Mouse (Mus musculus) adrenal gland, adult 18-20 months (tissue): ENCODE results near the gene Stk19. TPM values are rescaled to one million over a fixed set of nuclear protein-coding genes. Genes with fewer than 3 reads are reported as not detected.
A peak's percentile ranks its signal among the peaks of the same experiment; 100 is the strongest.

Experiments
- DNase-seq, 2 experiments: peaks; one replicate each; pipeline ENCODE4 v3.0.0; 2021 to 2022; ENCODE audit warnings: low spot score in 2 of 2
- long read RNA-seq, 2 experiments: library from polyadenylated mRNA; stranded (forward); transcript quantifications; one replicate each; pipeline ENCODE4 v2.0.0; 2021
- total RNA-seq, 2 experiments: library from RNA; stranded (reverse); gene quantifications; 1 replicate in 1 of 2; 2 replicates in 1 of 2; pipeline ENCODE4 v1.2.3; 2021

Stk19 gene
- 10 to 100 TPM; 54.2 to 62.5 TPM for total RNA-seq
- long read RNA-seq, experiment 1, transcript Stk19-201 (7 exons, 1,120 nt): major isoform, 7 of 22 reads
- long read RNA-seq, experiment 1, partial matches to known transcripts: 8 of 22 reads
- long read RNA-seq, experiment 1, other reads (novel, unspliced or antisense): 6 of 22 reads
- long read RNA-seq, experiment 2, transcript Stk19-201 (7 exons, 1,120 nt): major isoform, 36 of 63 reads
- long read RNA-seq, experiment 2, partial matches to known transcripts: 22 of 63 reads
- long read RNA-seq, experiment 2, other reads (novel, unspliced or antisense): 4 of 63 reads

DNA sequence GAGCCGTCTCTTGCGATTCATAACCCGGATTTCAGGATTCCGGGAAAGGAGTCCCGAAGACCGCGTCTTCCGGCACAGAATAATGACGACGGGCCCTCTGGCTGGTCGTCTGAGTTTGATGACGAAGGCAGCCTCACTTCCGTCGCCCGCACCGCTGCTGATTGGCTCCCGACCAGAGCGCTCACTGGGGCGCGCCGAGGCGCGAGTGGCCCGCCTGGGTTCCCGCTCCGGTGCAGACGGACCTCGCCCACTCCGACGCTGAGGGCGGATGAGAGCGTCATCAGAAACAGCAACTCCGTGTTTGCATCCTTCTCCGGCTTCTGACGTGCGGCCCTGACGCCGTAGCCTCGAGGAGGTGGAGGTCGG is at the start of gene Stk19, which contains the start of gene Dxo:
Gene Stk19, minus strand, starts transcription at position 90 of the 366 bp plus-strand sequence.
Gene Dxo, plus strand, starts transcription at position 164 of the 366 bp plus-strand sequence.
- peak; percentile 92 to 95 for DNase-seq

DNA sequence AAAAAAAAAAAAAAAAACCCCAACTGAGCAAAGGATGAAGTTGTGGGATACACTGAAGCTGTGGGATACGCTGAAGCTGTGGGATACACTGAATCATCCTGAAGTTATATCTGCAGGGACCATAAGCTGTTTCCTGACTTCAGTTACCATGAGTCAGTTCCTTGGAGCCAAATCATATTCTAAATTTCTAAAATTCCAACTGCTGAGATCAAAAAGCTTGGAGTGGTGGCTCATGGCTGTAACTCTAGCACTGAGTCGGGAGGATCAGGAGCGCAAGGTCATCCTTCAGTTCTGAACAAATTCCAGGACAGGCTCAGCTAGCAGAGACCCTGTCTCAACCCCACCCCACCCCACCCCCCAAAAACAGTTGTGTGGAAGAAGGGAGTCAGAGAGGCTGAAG is 48.9 kb upstream of the Stk19 start:
- DNase-seq: no peak

DNA sequence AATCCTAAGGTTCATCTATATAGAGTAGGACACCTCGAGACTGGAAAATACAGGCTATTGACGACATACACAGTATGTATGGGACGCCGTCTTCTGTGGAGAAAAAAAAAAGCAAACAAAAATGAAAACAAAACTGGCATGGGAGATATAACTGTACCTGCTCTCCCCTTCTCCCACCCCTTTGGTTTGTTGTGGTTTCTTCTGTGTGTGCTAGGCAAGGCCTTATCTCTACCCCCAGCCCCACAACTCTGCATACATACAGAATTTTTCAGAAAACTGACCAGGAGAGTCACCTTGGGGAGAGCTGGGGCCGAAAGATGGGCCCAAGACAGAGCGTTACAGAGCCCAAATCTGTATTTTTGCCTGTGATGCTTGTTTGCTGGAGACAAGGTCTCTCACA is 48.0 kb upstream of the Stk19 start:
- no peak for DNase-seq

DNA sequence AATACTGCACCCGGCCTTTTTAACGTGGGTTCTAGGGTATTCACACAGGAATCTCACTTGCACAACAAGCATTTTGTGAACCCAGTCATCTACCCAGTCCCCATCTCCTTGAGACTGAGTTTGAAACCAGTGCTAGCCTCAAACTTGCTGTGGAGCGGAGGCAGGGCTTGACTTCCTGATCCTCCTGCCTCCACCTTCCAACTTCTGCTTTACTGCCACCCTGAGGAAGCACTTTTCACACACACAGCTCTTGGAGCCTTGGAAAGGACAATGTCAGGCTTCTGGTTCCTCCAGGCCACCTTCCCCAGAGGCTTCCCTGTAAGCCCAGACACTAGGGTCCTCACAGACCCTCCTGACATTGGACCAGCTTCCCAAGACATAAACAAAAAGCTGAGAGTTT is 46.6 kb upstream of the Stk19 start:
- DNase-seq: no peak

DNA sequence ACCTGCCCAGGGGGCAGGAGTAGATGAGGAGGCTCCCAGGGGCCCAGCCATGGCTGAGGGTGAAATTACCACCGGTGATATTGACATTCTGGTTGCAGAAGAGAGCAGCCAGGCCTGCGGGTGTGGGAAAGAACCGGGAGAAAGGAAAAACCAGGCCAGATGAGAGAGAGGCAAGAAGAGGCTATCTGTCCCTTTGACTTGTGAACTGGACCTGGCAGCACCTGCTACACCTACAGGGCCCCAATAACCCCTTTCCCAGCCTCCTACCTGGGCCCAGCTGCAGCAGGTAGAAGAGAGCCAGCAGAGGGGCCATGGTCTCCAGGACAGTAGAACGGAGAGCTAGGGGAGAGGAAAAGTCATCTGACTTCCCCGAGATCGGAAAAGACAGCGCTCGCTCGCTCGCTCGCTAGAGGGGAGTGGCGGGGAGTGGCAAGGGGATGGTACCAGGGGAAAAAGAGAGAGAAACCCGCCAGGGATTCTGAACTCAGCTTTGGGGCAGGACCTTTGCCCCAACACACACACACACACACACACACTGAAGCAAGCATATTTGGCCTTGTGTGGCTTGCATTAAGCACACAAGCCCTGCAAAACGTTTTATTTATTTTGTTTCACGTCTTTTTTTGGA is 45.1 kb upstream of the Stk19 start, which contains the start of gene Gm20547:
Gene Gm20547, minus strand, starts transcription at position 360 of the 628 bp plus-strand sequence.
- no peak for DNase-seq

DNA sequence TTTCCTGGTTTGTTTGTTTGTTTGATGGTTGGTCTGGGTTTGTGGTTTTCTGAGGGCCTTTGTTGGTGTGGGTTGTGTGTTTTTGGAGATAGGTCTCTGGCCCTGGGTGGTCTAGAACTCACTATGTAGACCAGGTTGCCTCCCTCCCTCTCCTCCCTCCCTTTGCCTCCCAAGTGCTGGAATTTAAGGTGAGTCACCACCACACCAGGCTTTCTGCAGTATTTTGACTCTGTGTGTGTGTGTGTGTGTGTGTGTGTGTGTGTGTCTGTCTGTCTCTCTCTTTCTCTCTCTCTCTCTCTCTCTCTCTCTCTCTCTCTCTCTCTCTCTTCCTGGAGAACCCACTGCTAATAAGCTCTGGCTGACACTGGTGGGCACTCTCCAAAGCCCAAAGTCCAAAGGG is 44.4 kb upstream of the Stk19 start:
- DNase-seq: no peak

DNA sequence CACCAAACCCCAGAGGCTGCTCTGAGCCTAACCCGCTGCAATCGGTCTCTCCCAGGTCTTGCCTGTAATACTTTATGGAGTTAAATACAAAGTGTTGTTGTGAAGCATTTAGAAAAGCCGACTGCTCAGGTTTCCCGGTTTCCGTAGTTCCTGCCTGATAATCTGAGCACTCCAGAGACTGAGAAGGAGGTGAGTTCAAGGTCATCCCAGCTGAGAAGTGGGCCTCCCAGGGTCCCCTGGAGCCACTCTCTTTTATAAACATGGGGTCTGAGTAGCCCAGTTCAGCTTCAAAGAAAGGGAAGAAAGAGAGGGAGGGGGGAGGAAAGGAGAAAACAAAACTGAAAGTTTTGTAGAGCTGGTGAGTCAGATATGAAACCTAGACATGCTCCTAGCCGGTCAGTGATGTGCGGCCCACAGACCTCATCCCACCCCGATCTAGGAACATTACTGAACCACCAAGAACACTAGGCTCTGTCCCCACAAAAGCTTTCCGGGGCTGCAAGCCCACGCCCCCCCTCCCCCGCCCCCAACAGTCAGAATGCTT is 42.7 kb upstream of the Stk19 start, which contains the start of gene Zbtb12:
Gene Zbtb12, plus strand, starts transcription at position 148 of the 544 bp plus-strand sequence.
- DNase-seq: no peak

DNA sequence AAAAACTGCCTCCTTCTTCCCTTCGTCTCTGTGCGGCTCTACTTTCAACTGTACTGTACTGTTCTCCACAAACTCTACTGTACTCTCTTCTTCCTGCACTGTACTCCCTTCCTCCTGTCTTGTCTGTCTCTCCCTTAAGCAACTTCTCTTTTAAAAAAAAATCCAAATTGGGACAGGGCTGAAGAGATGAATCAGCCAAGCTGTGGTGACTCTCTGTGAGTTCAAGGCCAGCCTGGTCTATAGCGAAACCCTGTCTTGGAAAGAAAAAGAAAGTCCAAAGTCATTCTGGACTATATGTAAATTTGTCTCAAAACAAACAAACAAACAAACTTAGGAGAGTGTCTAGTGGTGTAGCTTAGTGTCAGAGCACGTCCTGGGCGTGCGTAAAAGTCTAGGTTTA is 37.6 kb upstream of the Stk19 start:
- no peak for DNase-seq

DNA sequence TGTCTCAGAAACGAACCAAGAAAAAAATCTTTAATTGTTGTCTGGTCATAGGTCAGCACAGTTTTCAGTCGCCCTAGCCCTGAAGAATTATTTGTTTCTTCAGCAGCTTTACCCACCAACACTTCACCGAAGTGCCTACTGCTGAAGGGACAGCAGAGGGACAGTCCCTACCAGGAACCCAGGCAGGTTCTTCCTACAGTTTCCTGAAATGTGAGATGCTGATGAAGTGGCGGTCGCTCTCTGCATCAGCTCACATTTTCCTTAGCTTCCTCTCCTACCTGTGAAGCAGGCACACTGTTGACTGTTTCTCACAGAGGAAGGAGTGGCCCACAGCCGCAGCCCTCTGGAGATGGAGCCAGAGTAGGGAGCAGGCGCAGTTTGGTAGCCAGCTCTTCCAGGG is 29.2 kb upstream of the Stk19 start:
- DNase-seq: no peak

DNA sequence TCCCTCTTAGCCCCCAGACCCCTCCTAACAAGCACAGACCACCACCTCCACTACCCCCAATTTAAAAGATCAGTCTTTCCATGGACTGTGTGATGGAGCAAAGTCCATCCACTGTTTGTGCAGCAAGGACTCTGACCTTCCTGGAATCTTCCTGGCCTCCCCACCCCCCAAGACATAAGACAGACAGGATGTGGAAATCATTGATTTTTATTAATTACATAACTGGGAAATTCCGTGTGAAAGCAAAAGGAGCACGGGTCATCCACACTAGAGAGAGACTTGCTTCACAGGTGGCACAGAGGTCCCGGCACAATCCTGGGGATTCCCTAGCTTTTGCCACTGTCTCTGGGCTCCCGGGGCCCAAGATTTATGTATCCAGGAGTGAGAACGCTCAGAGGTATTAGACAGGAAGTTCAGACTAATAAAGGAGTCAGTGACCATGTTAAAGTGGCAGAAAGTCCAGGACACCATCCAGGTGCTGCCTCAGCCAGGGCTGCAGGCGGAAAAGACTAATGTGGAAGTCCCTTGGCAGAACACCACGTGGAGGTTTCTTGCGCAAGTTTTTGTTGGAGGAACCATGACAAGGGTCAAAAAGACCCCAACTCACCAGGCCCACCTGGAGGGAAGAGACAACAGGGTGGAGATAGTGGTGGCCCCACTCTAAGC is 25.8 kb upstream of the Stk19 start, which contains the start of gene Cfb:
Gene Cfb, minus strand, starts transcription at position 103 of the 666 bp plus-strand sequence.
- no peak for DNase-seq

DNA sequence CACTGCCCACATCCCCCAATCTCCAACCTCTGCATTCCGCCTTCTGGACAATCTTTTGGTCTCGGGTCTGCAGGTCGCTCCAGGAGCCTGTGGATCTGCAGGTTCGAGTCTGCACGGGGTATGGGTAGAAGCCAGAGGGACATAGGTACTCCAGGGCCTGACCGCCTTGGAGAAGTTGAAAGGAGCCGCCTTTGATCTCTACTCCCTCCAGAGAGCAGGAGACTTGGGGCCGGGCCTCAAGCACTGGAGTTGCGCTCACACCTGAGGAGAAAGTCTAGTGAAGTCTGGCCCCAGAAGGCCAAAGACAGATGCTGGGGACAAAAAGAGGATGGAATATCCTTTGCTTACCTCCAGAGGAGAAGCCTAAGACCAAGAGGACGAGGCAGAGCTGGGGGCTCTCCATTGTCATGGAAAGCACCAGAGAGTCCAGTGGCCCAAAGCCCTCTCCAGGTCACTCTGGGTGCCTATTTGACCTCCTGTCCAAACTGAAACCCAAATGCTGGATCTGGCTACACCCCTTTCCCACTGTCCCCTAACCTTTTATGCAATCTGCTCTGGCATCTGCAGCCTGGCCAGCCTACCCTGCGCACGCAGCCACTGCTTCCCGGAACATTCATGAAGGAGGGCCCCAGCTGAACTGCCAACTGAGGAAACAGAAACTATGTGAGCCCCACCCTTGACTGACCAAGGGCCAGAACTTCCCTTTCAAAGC is 25.1 kb upstream of the Stk19 start:
- no peak for DNase-seq

DNA sequence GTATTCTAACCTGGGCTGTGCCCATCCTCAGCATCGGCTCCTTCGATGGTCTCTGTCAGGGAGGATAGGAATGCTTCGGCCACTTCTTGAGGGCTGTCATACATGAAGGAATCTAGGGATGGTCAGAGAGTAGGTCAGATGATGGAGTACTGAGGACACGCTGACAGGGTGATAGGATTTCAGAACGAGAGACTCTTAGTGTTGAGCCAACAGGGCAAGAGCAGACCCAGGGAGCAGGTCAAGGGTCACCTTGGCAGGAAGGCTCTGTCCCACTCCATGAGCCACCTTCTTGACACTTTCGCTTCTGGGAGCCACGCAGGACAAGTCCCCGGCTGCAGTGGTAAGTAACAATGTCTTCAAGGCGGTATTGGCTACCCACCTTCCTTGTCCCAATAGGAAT is 23.8 kb upstream of the Stk19 start:
- no peak for DNase-seq

DNA sequence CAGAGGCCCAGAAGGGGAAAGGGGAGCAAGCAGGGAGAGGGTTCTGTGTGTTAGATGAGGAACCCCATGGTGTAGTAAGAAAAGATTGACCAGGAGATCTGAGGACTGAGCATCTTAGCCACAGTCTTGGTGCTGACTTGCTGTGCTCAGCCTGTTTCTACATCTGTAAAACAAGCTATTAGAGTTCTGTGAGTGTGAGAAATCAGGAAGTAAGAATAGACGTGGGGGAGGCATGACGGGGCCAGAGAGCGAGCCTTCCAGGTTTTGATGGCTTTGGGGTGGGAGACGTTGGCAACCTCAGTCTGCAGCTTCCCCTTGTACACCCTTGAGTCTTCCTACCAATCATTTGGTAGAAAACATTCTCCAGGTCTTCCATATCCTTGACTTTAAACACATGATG is 21.9 kb upstream of the Stk19 start:
- DNase-seq: no peak

DNA sequence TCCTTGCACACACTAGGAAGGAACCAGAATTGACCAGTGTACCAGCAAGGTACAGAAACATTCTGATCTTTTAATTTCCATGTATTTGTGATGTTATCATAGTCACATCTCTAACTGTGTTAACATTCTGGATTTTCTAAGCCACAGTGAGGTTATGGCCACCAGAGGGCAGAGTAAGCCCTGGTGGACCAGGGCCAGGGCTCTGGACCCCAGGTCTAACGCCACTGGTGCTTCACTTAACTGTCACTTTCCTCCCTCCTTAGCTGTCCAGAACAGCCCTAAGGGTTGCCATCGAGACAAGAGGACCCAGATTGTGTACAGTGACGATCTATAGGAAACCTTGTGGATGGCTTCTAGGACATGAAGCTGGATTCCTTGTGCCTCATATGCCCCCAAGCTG is 19.1 kb upstream of the Stk19 start:
- peak; percentile 61 to 63 for DNase-seq

DNA sequence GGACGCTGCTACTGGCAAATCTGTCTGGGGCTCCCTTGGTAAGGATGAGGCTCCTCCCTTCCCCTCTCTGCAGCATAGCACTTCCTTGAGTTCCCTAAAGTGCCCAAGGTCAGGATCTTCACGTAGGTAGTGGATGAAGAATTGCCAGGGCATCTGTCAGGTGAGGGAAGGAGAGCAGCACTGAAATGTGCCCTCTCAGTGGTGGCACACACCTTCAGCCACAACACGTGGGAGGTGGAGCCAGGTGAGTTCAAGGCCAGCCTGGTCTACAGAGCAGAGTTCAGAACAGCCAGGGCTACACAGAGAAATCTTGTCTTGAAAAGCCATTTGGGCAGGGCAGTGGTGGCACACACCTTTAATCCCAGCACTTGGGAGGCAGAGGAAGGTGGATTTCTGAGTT is 18.0 kb upstream of the Stk19 start:
- DNase-seq: no peak

DNA sequence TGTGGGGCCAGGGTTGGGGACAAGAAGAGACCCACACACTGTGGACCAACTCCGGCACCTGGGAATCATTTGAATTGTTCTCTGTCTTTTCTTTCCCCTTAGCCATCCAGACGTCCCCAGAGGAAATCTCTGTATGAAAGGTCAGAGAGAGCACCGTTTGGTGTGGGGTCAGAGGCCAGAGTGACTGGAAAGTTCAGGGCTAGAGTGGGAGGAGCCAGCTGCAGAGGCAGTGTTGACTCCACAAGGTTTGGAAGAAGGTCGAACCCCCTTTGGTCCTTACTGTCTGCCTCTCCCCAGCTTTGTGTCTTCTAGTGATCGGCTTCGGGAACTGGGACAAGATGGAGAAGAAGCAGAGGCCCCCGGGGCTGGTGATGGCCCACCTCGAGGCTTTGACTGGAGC is 16.8 kb upstream of the Stk19 start:
- no peak for DNase-seq

DNA sequence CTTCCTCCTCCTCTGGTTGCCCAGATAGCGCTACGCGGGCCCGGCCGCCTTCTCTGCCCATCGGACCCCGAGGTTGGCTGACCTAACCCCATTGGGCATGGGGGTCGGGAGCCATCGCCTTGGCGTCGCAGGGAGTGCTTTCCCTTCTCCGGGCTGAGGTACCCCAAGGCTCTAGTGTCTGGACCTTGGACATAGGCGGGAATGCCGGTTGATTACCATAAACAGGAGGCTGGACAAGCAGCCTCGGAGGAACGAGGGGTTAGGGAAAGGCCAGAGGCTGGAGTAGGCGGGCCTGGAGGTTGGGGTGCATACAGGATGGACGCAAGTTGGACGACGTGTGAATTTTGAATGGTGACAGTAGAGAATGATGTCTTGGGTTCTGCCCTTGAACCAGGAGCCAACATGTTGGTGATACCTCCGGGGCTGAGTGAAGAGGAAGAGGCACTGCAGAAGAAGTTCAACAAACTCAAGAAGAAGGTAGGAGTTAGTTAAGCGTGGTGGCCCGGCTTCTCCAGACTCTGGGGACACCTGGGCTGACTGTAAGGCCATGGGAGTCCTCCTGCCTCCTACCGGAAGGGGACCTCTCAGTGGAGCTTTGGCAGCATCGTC is 13.9 kb upstream of the Stk19 start:
- DNase-seq: no peak

DNA sequence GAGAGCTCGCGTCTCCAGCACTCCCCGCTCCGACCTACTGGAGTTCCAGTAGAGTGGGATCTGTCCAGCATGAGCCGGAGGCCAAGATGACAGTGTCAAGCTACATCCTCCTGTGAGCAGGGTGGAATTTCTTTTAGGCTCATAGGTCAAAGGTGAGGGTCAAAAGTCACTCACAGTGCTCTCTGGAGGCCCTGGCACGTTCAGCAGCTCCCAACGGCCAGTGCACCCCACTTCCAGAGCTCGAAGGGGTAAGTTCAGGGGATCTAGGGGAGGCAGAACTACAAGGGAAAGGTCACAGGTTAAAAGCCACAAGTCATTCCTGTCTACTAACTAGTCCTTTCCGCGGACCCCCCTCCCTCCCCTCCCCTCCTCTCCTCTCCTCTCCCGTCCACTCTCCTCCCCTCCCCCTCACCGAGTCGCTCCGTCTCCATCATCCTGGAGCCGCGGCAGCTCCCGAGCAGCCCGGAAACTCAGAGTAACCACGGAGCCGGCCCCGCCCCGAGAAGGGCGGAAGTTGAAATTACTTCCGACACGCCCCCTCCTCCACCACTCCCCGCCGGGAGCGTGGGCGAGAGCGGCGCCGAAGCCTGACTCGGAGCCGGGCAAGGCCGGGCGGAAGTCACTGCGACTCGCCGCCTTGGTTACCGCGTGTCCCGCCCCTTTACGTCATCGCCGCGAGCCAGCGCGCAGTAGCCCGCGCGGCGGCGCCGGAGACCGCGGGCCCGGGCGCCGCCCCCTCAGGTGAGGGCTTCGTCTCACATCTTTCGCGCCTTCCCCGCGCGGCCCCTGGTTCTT is 13.2 kb upstream of the Stk19 start, which contains the start of the genes Skiv2l and Nelfe:
Gene Skiv2l, minus strand, starts transcription at position 489 of the 795 bp plus-strand sequence.
Gene Nelfe, plus strand, starts transcription at position 670 of the 795 bp plus-strand sequence.
- DNase-seq: peak; percentile 96 to 98

DNA sequence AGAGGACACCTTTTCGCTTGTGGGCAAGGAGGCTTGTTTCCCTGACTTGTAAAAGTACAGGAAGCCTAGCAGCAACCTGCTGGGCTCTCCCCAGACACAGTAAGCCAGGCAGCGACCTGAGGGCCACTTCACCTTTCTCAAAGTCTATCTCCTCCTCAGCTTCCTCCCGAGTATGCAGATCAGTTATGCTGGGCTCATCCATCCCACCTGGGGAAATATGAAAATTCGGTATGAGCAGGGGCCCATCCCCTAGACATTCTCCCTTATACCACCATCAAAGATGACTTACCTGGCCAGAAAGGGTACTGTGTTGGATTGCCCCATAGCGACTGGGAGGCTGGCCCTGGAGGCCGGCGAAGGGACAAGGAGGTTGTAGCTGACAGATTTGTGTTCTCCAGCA is 10.9 kb upstream of the Stk19 start:
- DNase-seq: no peak

DNA sequence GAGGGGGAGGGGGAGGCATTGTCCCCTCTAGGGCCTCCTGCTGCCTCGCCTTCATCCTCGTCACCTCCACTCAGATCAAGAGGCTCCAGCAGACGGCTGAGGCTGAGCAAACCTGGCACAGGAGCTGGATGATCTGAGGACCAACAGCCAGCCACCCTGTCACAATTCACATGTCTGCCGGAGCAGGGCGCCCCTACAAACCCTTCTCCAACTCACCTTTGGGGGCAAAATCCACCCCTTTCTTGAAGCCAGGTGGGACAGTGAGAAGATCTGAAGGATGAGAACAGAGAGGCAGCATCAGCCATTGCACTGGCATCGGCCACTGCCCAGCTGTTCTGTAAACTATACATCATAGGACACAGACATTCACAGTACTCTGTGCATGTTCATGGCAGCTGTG is 10.4 kb upstream of the Stk19 start:
- DNase-seq: no peak
